In the genomic region with DNA sequence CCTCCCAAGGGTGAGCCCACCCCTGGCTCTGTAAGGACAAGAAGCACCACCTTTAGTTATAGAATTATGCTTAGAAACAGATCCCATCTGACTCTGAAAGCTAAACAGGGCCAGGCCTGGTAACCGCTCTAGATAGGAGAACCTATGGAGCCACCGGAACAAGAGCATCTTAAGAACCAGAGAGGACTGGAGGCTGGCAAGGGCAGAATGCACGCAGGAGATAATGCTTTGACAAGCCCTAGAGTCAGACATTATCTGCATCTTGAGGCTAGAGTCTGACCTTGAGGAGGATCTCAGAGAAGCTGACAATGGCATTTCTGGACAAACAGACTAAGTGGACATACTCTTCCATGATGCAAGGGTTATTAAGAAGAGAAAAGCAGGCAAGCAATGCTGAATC, we compare ENCODE assay signal across 12 mouse cellular contexts.
"Had no signal": no experiment of that assay in that cellular context is flagged by ENCODE, and none has a peak within 500 bp of the region (broad histone marks: within the 10 kb centered on the region; RNA-seq: fewer than 3 reads in every experiment).

No protein-coding gene starts in this region.

- DNase-seq: kidney, adult 18-20 months; kidney, postnatal 10 days; kidney, postnatal 4 days; lung, postnatal 14 days; right cerebral cortex, postnatal 14 days; thymus, adult 2 months; thymus, postnatal 25 days had no signal

- H3K27me3 ChIP-seq: limb, embryonic 12.5 days; lung, embryonic 15.5 days; midbrain, embryonic 13.5 days had no signal

- H3K4me1 ChIP-seq: lung, embryonic 15.5 days; midbrain, embryonic 13.5 days had no signal

- H3K9ac ChIP-seq: limb, embryonic 12.5 days; lung, embryonic 15.5 days; midbrain, embryonic 13.5 days had no signal

- ATAC-seq: midbrain, embryonic 13.5 days had no signal

- H3K9me3 ChIP-seq: limb, embryonic 12.5 days; lung, embryonic 15.5 days; midbrain, embryonic 13.5 days had no signal

- H3K4me3 ChIP-seq: layer of hippocampus, adult 2 months; limb, embryonic 12.5 days; lung, embryonic 15.5 days; midbrain, embryonic 13.5 days had no signal

- H3K27ac ChIP-seq: layer of hippocampus, adult 2 months; limb, embryonic 12.5 days; lung, embryonic 15.5 days; macrophage; midbrain, embryonic 13.5 days had no signal

- H3K4me2 ChIP-seq: limb, embryonic 12.5 days; lung, embryonic 15.5 days; midbrain, embryonic 13.5 days had no signal
